Mouse (Mus musculus) thymus, adult 2 months (tissue): ENCODE measurements around the gene Sec24b.

Experiments used
- CTCF ChIP-seq: fragments of 200-500 bp; IDR thresholded peaks from 2 replicates; pipeline ENCODE4 v1.5.1; 2012; ENCODE audit warnings: mild to moderate bottlenecking, control low read depth, low read length, moderate library complexity, borderline replicate concordance; ENCODE audit not compliant: control insufficient read depth, poor library complexity, insufficient read depth; ENCODE audit errors: extremely low read depth
- POLR2A ChIP-seq: fragments of 200-500 bp; IDR thresholded peaks from 2 replicates; pipeline ENCODE4 v1.6.1; 2012; ENCODE audit warnings: mild to moderate bottlenecking, low read length, control low read depth, moderate library complexity; ENCODE audit not compliant: control insufficient read depth, poor library complexity, insufficient read depth; ENCODE audit errors: extremely low read depth

GRCm38 (mm10) chr3:130059805-130060395 is 1.5 kb downstream of the Sec24b start:
- TF ChIP-seq CTCF (no peak), POLR2A (peak; percentile 7; the same call in 1 of the 2 replicates)
